Mouse (Mus musculus): Measurements from ENCODE around the gene Wdr70.

DNA sequence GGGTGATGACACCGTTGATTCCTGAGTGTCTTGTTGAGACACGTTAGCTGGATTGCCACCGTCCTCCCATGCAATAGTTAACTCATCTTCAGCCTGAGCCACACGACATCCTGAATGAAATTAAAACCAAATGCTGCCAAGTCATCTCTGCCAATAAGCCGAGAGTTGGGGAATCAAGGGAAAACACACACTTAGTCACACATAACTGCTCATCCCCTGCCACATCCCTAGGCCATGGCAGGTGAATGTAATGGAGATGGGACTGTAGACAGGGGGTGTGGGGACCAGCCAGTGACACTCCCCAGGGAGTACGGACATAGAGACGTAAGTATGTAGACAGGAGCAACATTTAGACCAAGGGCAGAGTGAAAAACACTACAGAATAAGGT lies 260.1 kb downstream of the Wdr70 start:
- TF ChIP-seq CTCF (IDR thresholded peaks at IDR 0.05; ENCODE audit: low read depth) (no peak), EP300 (IDR thresholded peaks at IDR 0.05; ENCODE audit: low read depth) (no peak)

All from liver, embryonic 14.5 days (tissue).